Mouse (Mus musculus) B cell, adult 67 days (primary cell): Measurements from ENCODE around the gene A830005F24Rik. TPM values are rescaled to one million over a fixed set of nuclear protein-coding genes. Genes with fewer than 3 reads are reported as not detected.

ENCODE experiments used
- total RNA-seq, 2 experiments: library from RNA; stranded (reverse); gene quantifications; 4 replicates each; pipeline ENCODE4 v1.2.4; 2023

The A830005F24Rik gene
- total RNA-seq, result under 1 TPM in 1 of 2 experiments, not detected in 1; 0.73 TPM

GRCm38 (mm10) chr13:48513003-48513929, at the start of gene A830005F24Rik, which contains the start of gene Zfp169:
A830005F24Rik (plus strand) TSS chr13:48513570.
Zfp169 (minus strand) TSS chr13:48513451.

Other genes with a start within 250 kb of the A830005F24Rik start
- 10 to 100 TPM; 30.3 to 32.8 TPM for gene Zfp169, start 119 bp upstream of the A830005F24Rik start, total RNA-seq
- gene Ptpdc1, start 112.1 kb downstream of the A830005F24Rik start, total RNA-seq, result 10 to 100 TPM; 11.2 to 12.2 TPM
- gene Barx1, start 149.4 kb downstream of the A830005F24Rik start, total RNA-seq, result not detected